Mouse (Mus musculus): ENCODE results near the gene Scfd1. TPM values are rescaled to one million over a fixed set of nuclear protein-coding genes. Genes with fewer than 3 reads are reported as not detected.

Gene Scfd1
- total RNA-seq, 1 experiment from 2014 or later = 94.7 TPM

- ATAC-seq (replicated peaks in 1 of 2; ENCODE audit: insufficient read depth in 1 of 2, low FRiP score in 2 of 2, low TSS enrichment in 1 of 2, low read depth in 1 of 2, poor library complexity in 2 of 2, severe bottlenecking in 2 of 2) = no peak
These were observed 103.9 kb downstream of the Scfd1 start for GRCm38 (mm10) chr12:51481246-51481645.

DNA sequence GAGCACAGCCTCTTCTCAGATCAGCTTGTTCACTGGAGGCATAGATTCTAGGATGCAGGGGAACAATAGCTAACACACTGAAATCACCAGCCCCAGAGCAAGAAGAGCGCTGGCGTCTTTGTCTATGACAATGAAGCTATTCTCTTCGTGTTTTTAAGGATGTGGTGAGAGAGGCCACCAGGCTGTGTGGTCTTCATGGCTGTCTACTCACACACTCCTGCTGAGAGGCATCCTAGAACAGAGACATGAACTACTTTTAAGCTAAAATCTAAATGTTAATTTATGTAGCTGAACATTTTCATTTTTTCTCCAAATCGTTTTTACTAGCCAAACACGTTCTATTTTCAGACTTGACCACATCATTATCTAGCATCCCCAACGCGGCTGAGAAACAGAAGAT lies 114.7 kb downstream of the Scfd1 start:
- no peak for ATAC-seq (replicated peaks in 1 of 2; ENCODE audit: insufficient read depth in 1 of 2, low FRiP score in 2 of 2, low TSS enrichment in 1 of 2, low read depth in 1 of 2, poor library complexity in 2 of 2, severe bottlenecking in 2 of 2)

DNA sequence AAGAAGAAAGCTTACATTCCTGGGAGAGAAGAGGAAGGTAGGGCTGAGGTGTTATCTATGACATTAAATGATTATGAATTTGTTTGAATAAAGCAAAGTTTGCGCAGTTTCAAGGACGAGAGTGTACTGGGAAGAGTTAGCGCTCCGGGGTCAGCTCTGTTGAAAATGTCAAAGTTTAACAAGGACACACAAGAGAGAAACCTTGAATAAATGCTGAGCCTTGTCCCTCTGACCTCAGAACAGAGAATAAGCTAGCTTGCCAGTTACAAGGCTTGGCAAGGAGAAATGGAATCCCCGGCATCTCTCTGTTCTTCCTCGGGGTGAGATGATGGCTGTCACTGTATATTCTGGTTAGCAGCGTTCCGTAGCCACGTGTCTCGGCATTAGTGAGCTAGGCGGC lies 116.2 kb downstream of the Scfd1 start:
- no peak for ATAC-seq (replicated peaks in 1 of 2; ENCODE audit: insufficient read depth in 1 of 2, low FRiP score in 2 of 2, low TSS enrichment in 1 of 2, low read depth in 1 of 2, poor library complexity in 2 of 2, severe bottlenecking in 2 of 2)

GRCm38 (mm10) chr12:51494641-51495040 lies 117.3 kb downstream of the Scfd1 start:
- ATAC-seq (replicated peaks in 1 of 2; ENCODE audit: insufficient read depth in 1 of 2, low FRiP score in 2 of 2, low TSS enrichment in 1 of 2, low read depth in 1 of 2, poor library complexity in 2 of 2, severe bottlenecking in 2 of 2) = no peak

Other genes with a start within 250 kb of the Scfd1 start
- gene G2e3, start 29.4 kb upstream of the Scfd1 start, total RNA-seq (2017) = 28.1 and 36.7 TPM in 2 replicates
- 0.44 TPM in 1 of 2 replicates, not detected in the other for gene Coch, start 215.8 kb downstream of the Scfd1 start, total RNA-seq (2017)

All from hematopoietic stem cell, adult 5-6 weeks (primary cell).